Mouse (Mus musculus): Measurements from ENCODE around the gene Slc2a2.
"Not testable (repeated sequence)": the region's sequence is repeated elsewhere in the genome, so short reads cannot be mapped to it uniquely, and the experiment has no call there.

Slc2a2 gene

DNA sequence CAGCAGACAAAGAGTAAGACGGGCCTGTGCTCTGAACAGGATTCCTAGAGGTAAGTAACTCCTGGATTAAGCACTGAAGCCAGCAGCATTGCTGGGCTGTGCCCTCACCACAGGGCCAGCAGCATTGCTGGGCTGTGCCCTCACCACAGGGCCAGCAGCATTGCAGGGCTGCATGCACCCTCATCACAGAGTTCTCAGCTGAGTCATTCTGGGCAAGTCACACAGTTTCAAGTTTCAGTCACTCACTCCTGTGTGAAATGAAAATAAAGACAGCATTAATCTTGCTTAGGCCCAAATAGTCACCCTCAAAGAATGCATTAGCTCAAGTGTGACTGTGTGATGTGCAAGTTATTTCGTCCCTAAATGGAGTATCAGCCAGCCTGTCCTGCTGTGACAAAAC is 37.0 kb downstream of the Slc2a2 start:
- DNase-seq (ENCODE audit: extremely low spot score) = no peak

DNA sequence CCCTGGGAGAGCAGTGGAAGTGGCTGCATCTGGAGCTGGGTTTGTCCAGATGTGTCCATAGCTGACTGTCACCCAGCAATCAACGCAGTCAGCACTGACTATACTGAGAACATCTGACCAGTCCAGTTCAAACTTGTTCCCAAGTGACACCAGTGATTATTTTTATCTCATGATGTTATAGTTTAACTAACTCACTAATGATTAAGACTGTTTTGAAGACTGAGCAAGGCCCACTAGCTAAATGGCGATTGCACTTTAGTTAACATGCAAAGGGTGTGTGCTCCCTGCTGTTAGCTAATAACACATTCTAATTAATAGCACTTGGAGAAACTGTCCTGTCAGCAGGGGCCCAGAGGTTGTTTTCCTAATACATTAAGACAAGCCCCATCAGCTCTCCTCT is 39.3 kb downstream of the Slc2a2 start:
- DNase-seq (ENCODE audit: extremely low spot score) = no peak

DNA sequence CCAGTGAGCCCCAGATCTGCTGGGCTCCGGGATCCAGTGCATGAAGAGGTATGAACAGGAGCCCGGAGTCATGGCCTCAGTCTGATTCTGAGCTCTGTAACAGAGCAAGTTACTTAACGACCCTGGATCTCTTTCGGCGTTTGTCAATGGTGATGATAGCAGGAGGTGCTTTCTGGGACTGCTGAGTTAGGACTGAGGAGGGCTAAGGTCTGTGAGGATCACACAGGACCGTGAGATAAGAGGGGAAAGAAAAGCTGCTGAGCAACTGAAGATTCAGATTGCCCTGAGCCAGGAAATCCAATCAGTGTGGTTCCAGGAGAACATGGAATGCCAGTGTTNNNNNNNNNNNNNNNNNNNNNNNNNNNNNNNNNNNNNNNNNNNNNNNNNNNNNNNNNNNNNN is 42.6 kb downstream of the Slc2a2 start:
- no peak for DNase-seq (ENCODE audit: extremely low spot score)

DNA sequence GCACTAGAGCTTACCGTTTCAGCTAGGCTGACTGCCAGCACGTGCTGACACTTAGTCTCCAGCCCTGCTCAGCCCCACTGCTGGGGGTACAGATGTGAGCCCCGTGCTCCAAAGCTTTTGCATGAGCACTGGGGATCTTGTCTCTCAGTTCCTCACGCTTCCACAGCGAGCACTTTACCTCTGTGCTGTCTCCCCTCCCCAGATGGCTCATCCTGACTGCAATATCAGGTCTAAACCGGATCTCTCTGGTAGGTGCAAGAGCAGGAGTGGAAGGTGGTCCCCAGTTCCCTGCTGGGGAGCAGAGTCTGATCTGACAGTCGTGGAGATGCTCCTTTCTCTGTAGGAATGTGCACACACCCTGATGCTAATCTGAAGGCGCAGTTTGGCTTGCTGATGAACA is 45.5 kb downstream of the Slc2a2 start:
- no peak for DNase-seq (ENCODE audit: extremely low spot score)

DNA sequence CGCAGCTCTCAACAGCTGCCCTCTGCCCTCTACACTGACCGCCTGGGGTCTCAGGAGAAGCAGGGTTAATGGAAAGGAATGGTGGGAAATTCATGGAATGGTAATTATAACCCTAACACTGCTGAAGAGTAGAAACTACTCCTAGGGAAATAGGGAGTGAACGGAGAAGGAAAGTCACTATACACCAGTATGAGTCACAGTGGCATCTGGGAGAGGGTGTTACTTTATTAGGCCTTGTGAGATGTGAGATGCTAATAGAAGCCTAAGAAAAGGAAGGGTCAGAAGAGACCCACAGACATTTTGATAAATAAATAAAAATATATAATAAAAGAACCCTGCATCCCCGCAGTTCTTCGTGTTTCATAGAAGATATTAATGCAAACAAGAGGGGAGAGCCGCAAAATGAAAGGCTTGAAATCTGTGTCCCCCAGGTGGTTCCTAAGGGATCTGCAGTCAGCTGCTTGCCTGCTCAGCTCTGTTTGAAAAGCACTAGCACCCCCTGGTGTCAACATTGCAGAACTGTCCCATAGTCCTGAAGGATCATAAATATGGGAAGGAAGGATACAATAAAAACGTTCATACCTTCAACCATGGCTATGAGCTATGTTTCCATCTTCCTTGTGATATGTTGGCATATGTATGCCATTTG is 48.3 kb downstream of the Slc2a2 start:
- DNase-seq (ENCODE audit: extremely low spot score) = peak; percentile 72

DNA sequence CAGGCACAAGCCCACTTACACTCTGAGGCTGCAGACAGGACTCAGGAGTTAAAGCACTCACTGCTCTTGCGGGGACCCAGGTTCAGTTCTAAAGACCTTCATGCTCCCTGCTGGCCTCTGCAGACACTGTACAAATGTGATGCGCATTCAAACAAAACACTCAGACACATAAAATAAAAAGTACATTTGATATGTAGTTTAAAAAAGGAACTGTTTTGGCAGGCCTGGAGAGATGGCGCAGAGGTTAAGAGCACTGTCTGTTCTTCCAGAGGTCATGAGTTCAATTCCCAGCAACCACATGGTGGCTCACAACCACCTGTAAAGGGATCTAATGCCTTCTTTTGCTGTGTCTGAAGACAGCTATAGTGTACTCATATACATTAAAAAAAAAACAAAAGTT is 50.4 kb downstream of the Slc2a2 start:
- no peak for DNase-seq (ENCODE audit: extremely low spot score)

DNA sequence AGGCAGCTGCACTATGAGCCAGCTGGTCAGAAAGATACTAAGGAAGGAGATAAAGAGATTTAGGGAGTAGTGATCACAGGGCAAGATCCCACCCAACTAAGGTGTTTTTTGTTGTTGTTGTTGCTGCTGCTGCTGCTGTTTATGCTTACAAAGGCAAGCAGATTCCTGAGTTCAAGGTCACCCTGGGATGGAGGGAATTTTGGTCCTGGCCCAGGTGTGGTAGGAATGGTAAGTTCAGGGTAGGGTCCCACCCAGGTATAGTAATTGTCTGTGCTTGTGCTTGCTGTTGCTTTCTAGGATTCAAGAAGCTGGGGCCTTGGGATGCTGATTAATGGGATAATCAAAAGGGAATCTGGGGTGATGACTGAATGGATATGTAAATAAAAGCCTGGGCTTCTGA is 51.3 kb downstream of the Slc2a2 start:
- no peak for DNase-seq (ENCODE audit: extremely low spot score)

DNA sequence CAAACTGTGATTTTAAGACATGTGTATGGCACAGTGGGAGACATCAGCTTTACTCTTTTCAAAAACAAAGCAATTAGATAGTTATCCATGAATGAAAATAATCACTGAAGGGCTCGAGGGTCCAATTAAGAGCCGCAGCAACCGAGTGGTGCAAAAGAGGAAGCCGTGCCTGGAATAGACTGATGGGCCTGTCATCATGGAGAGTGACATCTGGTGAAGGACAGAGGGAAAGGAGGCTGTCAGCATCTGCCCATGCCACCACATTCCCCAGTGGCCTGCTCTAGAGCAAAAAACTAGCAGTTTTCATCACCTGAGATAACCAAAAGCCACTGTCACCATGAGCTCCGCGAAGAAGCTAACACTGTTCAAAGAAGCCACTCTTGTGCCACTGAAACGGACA is 57.8 kb downstream of the Slc2a2 start:
- no peak for DNase-seq (ENCODE audit: extremely low spot score)

DNA sequence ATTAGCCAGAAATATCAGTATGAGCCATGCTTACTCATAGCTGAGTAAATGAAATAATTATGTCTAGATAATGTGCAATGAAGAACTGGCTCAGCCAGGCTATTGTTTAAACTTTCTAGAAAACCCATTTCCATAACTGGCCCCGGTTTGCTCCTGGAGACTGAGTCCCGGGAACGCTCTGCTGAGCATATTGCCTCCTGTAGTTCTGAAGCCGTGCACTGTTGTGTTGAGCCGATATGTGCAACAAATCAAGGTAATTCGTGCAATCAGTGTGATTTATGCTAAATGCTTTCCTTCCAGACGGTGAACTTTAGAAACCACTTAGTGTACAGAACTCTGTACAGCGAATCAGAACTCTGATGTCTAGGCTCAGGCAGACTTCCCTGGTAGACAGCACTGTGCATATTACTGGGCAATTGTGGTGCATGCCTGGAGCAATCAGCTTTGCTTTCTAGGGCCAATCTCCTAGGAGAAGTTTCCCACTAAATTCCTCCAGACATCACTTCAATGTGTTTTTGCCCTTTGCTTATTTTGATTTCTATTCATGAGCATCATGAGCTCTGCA is 63.6 kb downstream of the Slc2a2 start:
- no peak for DNase-seq (ENCODE audit: extremely low spot score)

DNA sequence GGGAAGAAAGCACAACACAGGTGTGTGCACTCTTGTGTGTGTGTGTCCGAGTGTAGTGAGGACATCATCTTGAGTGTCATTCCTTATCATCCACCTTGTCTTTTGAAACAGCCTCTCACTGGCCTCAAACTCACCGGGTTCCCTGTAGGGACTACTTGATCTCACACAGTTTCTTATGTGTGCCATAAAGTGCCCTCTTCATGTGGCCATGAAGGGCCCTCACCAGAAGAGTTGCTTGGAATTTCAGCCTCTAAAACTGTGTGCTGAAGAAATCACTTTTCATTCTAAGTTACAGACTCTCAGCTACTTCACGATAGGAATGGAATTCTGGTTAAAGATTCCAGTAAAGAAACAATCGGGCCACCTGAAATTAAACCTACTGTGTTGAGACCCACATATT is 69.2 kb downstream of the Slc2a2 start:
- no peak for DNase-seq (ENCODE audit: extremely low spot score)

DNA sequence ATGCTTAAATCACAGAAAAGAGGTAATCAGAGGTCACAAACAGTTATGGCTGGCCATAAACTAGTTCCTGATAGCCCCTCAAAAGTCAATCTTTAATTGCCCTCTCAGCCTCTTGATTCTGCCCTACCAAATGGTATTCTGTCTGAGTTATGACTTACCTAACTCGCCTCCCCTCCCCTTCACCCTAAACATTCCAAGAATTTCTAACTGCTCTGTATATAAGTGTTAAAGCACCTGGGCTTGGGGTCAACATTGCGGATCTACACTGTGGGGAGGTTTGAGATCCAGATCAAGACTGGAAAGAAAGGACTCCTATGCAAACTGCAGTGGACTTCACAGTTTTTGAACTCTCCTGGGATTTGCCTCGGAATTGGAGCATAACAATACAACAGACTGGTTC is 70.5 kb downstream of the Slc2a2 start:
- no peak for DNase-seq (ENCODE audit: extremely low spot score)

DNA sequence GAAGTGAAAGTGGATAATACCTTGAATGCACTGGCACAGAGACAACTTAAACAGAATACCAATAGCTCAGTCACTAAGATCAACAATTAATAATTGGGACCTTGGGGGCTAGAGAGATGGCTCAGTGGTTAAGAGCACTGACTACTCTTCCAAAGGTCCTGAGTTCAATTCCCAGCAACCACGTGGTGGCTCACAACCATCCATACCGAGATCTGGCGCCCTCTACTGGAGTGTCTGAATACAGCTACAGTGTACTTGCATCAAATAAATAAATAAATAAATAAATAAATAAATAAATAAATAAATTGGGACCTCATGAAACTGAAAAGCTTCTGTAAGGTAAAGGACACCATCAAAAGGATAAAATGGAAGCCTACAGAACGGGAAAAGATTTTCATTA is 75.2 kb downstream of the Slc2a2 start:
- DNase-seq (ENCODE audit: extremely low spot score) = not testable (repeated sequence)

DNA sequence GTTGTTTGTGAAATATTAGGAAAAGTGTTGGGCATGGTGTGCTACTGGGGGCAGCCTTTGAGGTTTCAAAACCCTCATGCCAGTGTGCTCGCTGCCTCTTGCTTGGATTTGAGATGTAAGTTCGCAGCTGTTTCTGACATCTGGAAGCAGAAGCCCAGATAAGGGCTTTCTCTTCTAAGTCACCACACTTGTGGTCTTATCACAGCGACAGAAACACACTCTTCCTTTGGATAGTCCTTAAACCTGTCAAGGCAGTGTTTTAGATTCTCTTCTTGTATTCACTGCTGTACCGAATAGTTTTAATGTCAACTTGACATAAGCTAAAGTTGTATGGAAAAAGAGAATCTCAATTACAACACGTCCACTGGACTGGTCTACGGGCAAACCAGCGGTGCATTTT is 77.7 kb downstream of the Slc2a2 start:
- no peak for DNase-seq (ENCODE audit: extremely low spot score)

DNA sequence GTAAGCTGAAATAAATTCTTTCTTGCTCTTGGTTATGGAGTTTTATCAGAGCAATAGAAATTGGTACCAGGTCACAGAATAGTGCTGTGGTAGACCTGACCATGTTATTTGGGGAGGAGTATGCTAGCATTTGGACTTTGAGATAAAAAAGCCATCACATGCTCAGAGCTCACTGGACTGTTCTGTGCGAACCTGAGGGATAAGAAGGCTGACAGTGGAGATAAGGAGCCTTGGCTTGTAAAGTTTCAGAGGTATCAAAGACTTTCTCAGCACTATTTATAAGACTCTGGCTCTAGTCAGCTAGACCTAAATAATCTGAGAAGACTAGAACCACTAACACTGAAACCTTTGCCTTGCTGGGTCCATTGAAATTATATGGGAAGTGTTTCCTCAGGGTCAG is 78.3 kb downstream of the Slc2a2 start:
- DNase-seq (ENCODE audit: extremely low spot score) = no peak

DNA sequence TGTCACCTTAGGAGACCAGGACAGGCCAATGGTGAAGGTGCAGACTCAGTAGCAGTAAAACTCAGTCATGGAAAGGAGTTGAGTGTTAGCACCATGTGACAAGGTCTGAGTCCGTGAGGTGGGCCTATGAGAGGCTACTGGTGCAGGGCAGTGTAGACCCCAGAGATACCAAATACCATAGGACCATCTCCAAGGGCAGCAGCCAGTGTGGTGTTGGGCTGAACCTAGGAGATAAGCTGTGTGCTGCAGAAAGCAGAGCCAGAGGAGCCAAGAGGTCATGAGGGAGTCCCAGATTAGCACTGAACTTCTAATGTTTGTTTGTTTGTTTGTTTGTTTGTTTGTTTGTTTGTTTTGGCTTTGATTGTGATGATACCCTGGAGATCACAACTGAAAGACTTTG is 78.8 kb downstream of the Slc2a2 start:
- DNase-seq (ENCODE audit: extremely low spot score) = no peak

DNA sequence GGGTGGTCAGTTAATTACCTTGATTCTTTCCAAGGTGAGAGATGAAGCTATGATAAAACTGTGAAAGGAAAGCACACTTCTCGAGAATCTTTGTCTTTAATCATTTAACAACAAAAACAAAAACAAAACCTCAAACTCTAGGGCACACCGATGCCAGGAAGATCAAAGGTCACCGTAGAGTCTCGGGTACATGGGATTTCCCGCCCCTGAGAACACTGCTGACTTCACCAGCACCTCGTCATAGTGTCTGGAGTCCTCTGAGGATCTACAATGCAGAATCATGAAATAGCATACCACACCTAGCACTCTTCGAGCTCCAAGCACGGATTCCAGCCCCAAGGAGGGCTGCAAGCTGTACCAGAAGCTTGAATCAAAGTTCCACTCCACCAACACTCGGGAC is 82.8 kb downstream of the Slc2a2 start:
- no peak for DNase-seq (ENCODE audit: extremely low spot score)
